Mouse (Mus musculus): ENCODE measurements at regions not wholly inside any gene's neighbourhood (a gene's known extent, or its start where the extent isn't known, plus 50 kb on each side); places are given as distances from the start of the nearest gene placed in this dataset.

GRCm38 (mm10) chr10:14217284-14217683 is 251.4 kb downstream of the Hivep2 start:
- DNase-seq = no peak

- DNase-seq = no peak
Measured at GRCm38 (mm10) chr10:14216191-14216992, 250.5 kb downstream of the Hivep2 start.

- no peak for DNase-seq
Measured at GRCm38 (mm10) chr10:14215512-14215911, 249.6 kb downstream of the Hivep2 start.

- DNase-seq = no peak
Measured at GRCm38 (mm10) chr10:14213536-14213935, 247.7 kb downstream of the Hivep2 start.

GRCm38 (mm10) chr10:14211926-14212325 is 246.1 kb downstream of the Hivep2 start:
- DNase-seq = no peak

GRCm38 (mm10) chr10:14211481-14211880 is 245.6 kb downstream of the Hivep2 start:
- no peak for DNase-seq

- no peak for DNase-seq
Measured at GRCm38 (mm10) chr10:14210445-14210844, 244.6 kb downstream of the Hivep2 start.

GRCm38 (mm10) chr10:14210045-14210444 is 244.2 kb downstream of the Hivep2 start:
- no peak for DNase-seq

- DNase-seq = no peak
Measured at GRCm38 (mm10) chr10:14208206-14208605, 242.3 kb downstream of the Hivep2 start.

- no peak for DNase-seq
Measured at GRCm38 (mm10) chr10:14207616-14208015, 241.7 kb downstream of the Hivep2 start.

- no peak for DNase-seq
Measured at GRCm38 (mm10) chr10:14207051-14207570, 241.2 kb downstream of the Hivep2 start.
